Mouse (Mus musculus) ES-Bruce4 (cell line): Measurements from ENCODE around the gene Dnajc15.
"Not testable (repeated sequence)": the region's sequence is repeated elsewhere in the genome, so short reads cannot be mapped to it uniquely, and the experiment has no call there.

ENCODE experiments used
- CTCF ChIP-seq: IDR thresholded peaks from one replicate; pipeline ENCODE4 v1.8.1; 2011; ENCODE audit warnings: low read depth, low read length
- EP300 ChIP-seq: IDR thresholded peaks from 2 replicates; pipeline ENCODE4 v1.6.1; 2011; ENCODE audit warnings: low read depth, low read length; ENCODE audit not compliant: insufficient read depth
- POLR2A ChIP-seq: IDR thresholded peaks from one replicate; pipeline ENCODE4 v1.8.1; 2011; ENCODE audit warnings: low read length; ENCODE audit not compliant: insufficient read depth

- TF ChIP-seq POLR2A, CTCF, EP300: not testable (repeated sequence)
Measured at GRCm38 (mm10) chr14:77877876-77878275, 3.0 kb upstream of the Dnajc15 start.
